Mouse (Mus musculus) natural killer cell, adult 2 months (primary cell): ENCODE results near the gene Phb.
A peak's percentile ranks its signal among the peaks of the same experiment; 100 is the strongest.
"Not testable (repeated sequence)": the region's sequence is repeated elsewhere in the genome, so short reads cannot be mapped to it uniquely, and the experiment has no call there.

Source experiments
- DNase-seq, 2 experiments: peaks; one replicate each; pipeline ENCODE4 v3.0.0; 2022; ENCODE audit warnings: low spot score in 2 of 2

Gene Phb

DNA sequence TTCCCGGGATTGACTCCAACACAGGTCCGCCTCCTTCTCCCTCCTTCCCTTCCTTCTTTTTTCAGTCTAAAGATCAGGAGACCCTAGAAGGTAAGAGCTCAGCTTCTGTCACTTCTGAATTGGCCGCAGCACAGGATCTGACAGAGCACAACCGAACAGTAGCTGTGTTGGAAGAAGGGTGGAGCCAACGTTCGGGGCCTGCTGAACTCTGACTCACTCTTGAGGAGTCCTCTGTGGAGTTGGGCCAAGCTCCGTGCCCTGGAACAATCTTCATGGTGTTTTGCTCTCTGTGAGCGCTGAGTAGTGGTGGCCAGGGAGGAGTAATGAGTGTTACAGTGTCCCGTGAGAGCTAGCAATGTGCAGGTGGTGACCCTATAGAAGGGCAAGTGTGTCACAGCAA, 15.8 kb upstream of the Phb start:
- no peak for DNase-seq

- DNase-seq = no peak
Observed at GRCm38 (mm10) chr11:95657449-95657848, 9.3 kb upstream of the Phb start.

GRCm38 (mm10) chr11:95667177-95667576, 420 bp downstream of the Phb start:
- peak in 1 of 2 experiments; percentile 29 for DNase-seq

GRCm38 (mm10) chr11:95668086-95668485, 1.3 kb downstream of the Phb start:
- not testable (repeated sequence) for DNase-seq

GRCm38 (mm10) chr11:95675498-95675897, 8.7 kb downstream of the Phb start:
- DNase-seq = no peak

- peak; percentile 46 to 58 for DNase-seq
Observed at GRCm38 (mm10) chr11:95676307-95676706, 9.6 kb downstream of the Phb start.

DNA sequence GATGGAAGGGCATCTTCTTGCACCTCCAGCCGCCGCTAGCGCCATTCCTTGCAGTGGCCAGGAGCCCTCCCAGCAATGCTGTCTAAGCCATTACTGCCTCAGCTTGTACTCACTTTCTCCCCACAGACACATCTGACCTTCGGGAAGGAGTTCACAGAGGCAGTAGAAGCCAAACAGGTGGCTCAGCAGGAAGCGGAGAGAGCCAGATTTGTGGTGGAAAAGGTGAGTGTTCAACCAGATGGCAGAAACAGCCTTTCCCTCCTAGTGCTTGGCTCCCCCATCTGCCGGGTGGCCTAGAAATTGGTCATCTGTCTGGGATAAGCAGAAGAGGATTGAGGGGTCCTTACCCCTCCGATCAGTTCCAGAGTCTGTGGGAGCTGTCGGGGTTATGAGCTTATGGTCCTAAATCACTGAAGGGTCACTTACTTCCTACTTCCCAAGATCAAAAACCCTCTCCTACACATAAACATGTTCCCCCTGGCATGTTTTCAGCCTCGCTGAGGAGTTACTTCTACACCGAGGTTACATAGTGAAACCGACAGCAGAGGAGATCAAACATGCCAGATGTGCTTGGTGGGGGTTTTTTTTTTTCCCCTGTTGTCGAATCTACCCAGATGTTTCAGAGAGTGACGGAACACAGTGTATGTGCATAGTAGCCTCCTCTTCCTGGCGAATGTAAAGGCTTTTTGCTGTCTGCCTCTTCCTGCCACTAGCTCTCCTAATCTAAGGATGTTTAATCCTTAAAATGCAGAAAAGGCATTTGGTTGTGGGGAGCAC, 11.4 kb downstream of the Phb start:
- no peak for DNase-seq

DNA sequence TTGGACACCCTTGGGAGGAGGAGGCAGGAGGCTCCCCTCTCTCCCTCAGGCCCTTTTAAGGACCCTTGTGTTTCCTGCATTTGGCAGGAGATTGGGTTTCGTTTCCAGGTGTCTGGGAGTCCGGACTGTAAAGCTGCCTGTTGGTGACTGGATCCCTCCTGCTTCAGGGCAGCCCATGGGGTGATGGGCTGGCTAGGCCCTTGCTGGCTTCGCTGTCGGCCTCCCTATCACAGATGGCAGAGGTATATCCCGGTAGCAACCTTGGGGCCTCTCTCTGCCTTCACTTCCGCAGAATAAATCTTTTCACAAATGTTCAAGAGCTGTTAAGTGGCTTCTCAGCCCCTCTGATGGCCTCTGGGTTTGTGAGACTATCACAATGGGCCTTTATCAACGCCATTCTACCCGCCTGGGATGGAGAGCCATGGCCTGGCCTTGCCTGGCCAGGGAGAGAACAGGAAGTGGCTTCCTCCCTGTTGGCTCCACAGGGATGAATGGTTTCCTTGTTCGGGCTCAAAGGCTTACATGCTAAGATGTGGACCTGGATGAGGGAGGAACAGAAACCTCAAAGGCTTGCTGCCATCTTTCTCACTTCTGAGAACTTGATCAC, 15.3 kb downstream of the Phb start:
- no peak for DNase-seq

DNA sequence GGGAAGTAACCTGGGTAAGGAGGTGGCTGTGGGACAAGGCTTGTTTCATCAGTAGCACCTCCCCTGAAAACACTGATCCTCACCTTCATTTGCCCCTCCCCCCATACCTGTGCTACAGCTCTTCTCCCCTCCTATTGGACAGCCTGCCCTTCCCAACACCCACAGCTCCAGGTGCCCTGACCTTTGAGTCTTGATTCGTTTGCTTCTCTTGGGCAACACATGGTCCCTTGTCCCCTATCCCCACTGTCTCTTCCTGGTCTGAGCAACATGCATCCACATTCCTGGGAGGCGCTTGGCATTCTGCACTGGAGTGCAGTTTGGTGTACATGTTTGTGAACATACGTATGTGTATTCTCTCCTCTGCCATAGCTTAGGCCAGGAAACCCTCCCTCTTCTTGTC, 16.2 kb downstream of the Phb start:
- DNase-seq = no peak

DNA sequence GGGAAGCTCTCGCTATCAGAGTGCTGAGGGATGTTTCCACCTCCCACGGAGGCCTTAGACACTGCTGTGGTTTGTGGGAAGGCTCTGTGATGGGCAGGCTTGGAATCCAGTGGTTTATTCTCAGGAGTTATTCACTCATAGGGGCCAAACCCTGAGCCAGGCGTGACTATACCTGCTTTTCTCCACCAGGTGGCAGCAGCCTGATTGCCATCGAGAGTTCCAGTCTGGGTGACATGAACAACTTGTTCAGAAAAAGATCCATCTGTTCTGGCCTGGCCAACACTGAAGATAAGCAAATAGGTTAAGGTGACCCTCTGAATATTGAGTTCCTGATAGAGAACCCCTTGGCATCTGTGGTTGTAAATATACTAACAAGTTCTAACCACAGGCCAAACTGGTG, 19.3 kb downstream of the Phb start:
- peak; percentile 70 to 75 for DNase-seq

GRCm38 (mm10) chr11:95687084-95687656, 20.4 kb downstream of the Phb start:
- no peak for DNase-seq

- DNase-seq = peak; percentile 75 to 76
Observed at GRCm38 (mm10) chr11:95688515-95688914, 21.8 kb downstream of the Phb start.

GRCm38 (mm10) chr11:95688981-95689380, 22.2 kb downstream of the Phb start:
- DNase-seq = peak; percentile 68 to 79

- no peak for DNase-seq
Observed at GRCm38 (mm10) chr11:95689544-95689943, 22.8 kb downstream of the Phb start.

- DNase-seq = no peak
Observed at GRCm38 (mm10) chr11:95698541-95698940, 31.8 kb downstream of the Phb start.

- DNase-seq = no peak
Observed at GRCm38 (mm10) chr11:95700778-95701739, 34.3 kb downstream of the Phb start.

DNA sequence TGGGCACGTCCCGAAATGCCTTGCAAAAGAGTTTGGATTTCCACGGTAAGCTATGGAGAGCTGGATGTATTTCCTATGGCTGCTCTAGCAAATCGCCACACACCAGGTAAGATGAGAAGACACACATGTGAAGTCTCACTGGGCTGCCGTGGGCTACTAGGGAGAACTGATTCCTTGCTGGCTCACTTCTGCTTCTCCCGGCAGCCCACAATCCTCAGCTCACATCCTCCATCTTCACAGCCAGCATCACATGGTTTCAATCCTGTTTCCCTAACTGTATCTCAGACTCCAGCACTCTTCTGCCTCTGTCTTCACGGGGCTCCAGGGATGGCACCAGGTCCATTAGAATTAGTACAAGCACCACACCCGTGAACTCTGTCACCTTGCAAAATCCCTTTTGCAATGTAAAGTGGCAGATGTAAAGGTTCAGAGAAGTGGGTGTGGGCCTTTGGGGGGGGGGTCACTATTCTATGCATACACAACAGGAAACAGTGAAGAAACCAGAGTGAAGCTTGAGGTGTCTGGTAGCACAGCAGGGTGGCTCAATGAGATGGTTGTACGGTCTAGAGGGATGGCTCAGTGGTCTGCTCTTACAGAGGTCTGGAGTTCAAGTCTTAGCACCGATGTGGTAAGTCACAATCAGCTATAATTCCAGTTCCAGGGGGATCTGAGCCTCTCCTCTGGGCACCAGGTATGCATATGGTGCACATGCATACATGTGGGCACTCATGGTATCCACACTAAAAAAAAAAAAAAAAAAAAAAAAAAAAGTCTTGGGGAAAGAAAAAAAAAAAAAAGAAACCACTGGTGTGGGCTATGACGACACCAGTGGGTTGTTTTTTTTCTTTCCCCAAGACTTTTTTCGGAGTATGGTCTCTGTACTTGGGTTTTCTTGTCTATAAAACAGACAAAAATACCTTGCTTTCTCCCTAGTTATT, 37.5 kb downstream of the Phb start:
- no peak for DNase-seq

DNA sequence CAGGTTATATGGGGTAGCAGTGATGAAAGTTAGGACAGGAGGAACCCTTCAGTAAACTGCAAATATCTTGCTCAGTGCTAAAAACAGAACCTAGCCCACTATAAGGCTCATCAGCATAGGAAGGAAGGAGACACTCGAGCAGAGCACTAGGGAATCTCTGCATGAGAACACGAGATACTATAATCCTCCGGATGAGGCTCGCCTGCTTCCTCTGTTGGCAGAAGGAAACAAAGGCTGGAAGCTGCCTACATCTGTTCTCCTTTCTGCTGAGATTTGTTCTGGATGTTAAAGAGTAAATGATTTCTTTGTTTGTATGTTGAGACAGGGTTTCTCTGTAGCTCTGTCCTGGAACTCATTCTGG, 38.2 kb downstream of the Phb start:
- DNase-seq = no peak

DNA sequence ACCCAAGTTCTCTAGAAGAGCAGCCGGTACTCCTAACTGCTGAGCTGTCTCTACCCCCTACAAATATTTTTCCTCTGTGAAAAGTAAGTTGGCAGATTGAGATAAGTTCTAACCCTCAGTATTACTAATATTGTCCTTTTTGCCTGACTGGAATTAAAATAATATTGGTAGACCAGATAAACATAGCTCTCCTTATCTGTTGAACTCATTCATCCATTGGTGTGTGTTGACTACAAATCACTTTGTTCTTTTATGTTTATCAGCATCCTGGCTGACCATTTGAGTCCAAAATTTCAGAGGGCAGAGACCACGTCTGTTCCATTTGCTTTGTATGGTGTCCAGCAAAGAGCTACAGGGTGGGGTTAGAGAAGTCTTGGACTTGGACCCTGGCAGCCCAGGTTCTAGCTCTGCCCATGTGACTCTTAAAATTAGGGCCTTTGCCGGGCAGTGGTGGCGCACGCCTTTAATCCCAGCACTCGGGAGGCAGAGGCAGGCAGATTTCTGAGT, 42.8 kb downstream of the Phb start:
- no peak for DNase-seq

- DNase-seq = no peak
Observed at GRCm38 (mm10) chr11:95710478-95710877, 43.7 kb downstream of the Phb start.

DNA sequence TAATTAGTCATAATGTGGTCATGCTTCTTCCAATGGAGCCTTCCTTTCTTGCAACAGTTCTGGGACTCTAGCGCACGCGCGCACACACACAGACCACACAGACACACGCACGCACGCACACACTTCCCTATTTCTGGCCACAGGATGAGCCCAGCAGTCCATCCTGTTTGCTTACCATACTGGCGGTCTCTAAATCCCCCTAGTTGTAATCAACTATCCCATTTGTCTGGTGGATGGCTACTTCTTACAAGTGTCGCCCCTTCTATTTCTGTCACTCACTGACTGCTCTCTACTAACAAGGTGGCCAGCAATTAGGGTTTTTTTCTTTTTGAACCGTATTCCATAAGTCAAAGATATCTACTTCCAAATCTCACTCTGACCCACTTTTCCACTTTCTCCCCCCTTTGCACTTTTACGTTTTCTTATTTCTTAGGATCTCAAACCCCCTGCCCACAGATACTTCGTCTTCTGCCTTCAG, 45.4 kb downstream of the Phb start:
- no peak for DNase-seq
